Mouse (Mus musculus) thymus, adult 2 months (tissue): ENCODE results near the gene Olfr1224-ps1. TPM values are rescaled to one million over a fixed set of nuclear protein-coding genes. Genes with fewer than 3 reads are reported as not detected.

Experiments
- DNase-seq: peaks from one replicate; pipeline ENCODE4 v3.0.0; 2021
- H3K27ac ChIP-seq: fragments of 200-500 bp; 2 replicates; pipeline ENCODE4 v1.5.1; 2012; ENCODE audit warnings: low read length, control low read depth; ENCODE audit not compliant: control insufficient read depth, insufficient read depth
- H3K27me3 ChIP-seq: fragments of 200-500 bp; 2 replicates; pipeline ENCODE4 v1.6.1; 2012; ENCODE audit warnings: mild to moderate bottlenecking, low read length, moderate library complexity, mixed read lengths; ENCODE audit not compliant: control insufficient read depth, insufficient read depth
- H3K36me3 ChIP-seq: fragments of 200-500 bp; 2 replicates; pipeline ENCODE4 v1.6.1; 2012; ENCODE audit warnings: mild to moderate bottlenecking, low read length, moderate library complexity; ENCODE audit not compliant: control insufficient read depth, insufficient read depth
- H3K4me1 ChIP-seq: fragments of 200-500 bp; replicated peaks from 2 replicates; pipeline ENCODE4 v1.6.1; 2012; ENCODE audit warnings: low read length; ENCODE audit not compliant: control insufficient read depth, insufficient read depth
- H3K4me3 ChIP-seq: fragments of 200-500 bp; 2 replicates; pipeline ENCODE4 v1.5.1; 2012; ENCODE audit warnings: mild to moderate bottlenecking, low read length, control low read depth, moderate library complexity; ENCODE audit not compliant: control insufficient read depth, insufficient read depth
- CTCF ChIP-seq: fragments of 200-500 bp; IDR thresholded peaks from 2 replicates; pipeline ENCODE4 v1.5.1; 2012; ENCODE audit warnings: mild to moderate bottlenecking, control low read depth, low read length, moderate library complexity, borderline replicate concordance; ENCODE audit not compliant: control insufficient read depth, poor library complexity, insufficient read depth; ENCODE audit errors: extremely low read depth
- POLR2A ChIP-seq: fragments of 200-500 bp; IDR thresholded peaks from 2 replicates; pipeline ENCODE4 v1.6.1; 2012; ENCODE audit warnings: mild to moderate bottlenecking, low read length, control low read depth, moderate library complexity; ENCODE audit not compliant: control insufficient read depth, poor library complexity, insufficient read depth; ENCODE audit errors: extremely low read depth
- WGBS: fragments of 180-500 bp; shearing (Covaris S2); methylation state at CpG from one replicate; pipeline ENCODE4 v1.1.7; 2018; 5-methylcytosine and 5-hydroxymethylcytosine counted together
- polyA plus RNA-seq: library from polyadenylated mRNA; depleted of rRNA; stranded (reverse); fragments of >200 nt; gene quantifications from 2 replicates; pipeline ENCODE4 v1.2.3, GENCODE M21; 2012; rRNA removed

Olfr1224-ps1 gene
- polyA plus RNA-seq, 1 experiment, result not detected

DNA sequence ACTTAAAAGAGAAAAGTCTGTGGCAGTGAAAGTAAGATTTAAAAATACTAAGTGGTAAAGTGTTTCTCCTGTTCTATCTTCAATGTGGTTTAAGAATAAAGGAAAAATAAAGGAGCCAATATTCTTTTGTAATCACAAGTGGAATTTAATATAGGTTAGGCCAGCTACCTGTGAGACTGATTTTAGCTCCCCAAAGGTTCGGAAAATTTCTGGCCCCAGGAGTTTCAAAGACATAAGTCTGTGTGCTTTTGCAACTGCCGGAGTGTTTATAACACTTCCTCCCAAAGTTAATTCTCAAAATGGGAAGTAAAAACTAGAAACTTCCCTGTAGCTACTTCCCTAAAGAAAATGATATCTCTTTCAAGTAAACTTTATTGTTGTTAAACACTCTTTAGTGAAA, 46.7 kb downstream of the Olfr1224-ps1 start, which contains the start of gene Olfr1221:
Olfr1221 (minus strand) TSS at position 101 of the 400 bp plus-strand sequence.
- H3K4me1 ChIP-seq, result no peaks in the 10 kb centered on the region
- WGBS, result 17% methylated on average over 2 of the region's 2 CpGs
- H3K27me3 ChIP-seq, result no peaks in the 10 kb centered on the region
- no peaks in the 10 kb centered on the region for H3K36me3 ChIP-seq
- TF ChIP-seq POLR2A, result no peak
- no peak for TF ChIP-seq CTCF
- H3K4me3 ChIP-seq, result no peak within 1 kb of the TSS
- no peak for DNase-seq
- no peak within 1 kb of the TSS for H3K27ac ChIP-seq

DNA sequence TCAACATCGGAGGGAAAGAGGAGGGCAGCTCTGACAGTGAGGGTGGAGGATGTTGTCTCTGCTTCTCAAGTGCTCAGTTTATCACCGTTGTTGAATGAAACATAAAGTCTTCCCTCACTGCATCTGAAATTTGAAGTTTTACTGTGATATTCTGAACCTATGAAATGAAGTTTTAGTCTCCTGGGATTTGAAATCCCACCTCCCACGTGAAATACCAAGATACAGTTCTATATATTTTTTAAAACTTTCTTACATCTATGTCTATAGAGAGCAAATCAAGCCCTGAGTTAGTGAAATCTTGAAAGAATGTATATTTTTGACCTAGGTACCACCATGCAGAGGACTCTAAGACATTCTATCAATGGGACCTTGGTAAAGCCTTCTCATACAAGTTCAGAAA, 57.2 kb downstream of the Olfr1224-ps1 start, which contains the start of gene Olfr1220:
Olfr1220 (minus strand) TSS at position 101 of the 400 bp plus-strand sequence.
- H3K4me1 ChIP-seq, result no peaks in the 10 kb centered on the region
- H3K36me3 ChIP-seq, result no peaks in the 10 kb centered on the region
- no peak within 1 kb of the TSS for H3K4me3 ChIP-seq
- no peak for TF ChIP-seq POLR2A
- TF ChIP-seq CTCF, result no peak
- H3K27me3 ChIP-seq, result no peaks in the 10 kb centered on the region
- no peak for DNase-seq
- 77% methylated on average over 3 of the region's 3 CpGs for WGBS
- no peak within 1 kb of the TSS for H3K27ac ChIP-seq

DNA sequence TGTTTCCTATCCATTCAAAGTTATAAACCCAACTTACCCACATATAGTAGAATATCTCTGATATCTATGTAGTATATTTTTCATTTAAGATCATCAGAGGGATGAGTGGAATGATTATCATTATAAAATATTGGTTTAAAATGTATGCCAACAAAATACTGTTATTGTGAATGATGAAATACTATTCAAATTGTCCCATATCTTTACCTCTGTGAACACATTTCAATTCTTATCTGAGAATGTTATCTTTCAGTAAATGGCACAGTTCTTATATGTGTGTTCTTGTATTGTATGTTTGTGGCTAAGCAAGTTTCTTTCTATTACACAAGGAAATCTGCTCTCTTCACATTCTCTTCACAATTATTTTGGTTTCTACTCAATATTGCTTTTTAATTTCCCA, 58.2 kb downstream of the Olfr1224-ps1 start:
- Histone ChIP-seq H3K36me3 (no peaks in the 10 kb centered on the region), H3K27me3 (no peaks in the 10 kb centered on the region), H3K27ac (no peak overlapping the region), H3K4me1 (no peaks in the 10 kb centered on the region), H3K4me3 (no peak overlapping the region)
- no peak for TF ChIP-seq POLR2A
- TF ChIP-seq CTCF, result no peak
- DNase-seq, result no peak

Other genes with a start within 250 kb of the Olfr1224-ps1 start
- gene Olfr1209, start 248.9 kb downstream of the Olfr1224-ps1 start, polyA plus RNA-seq, result not detected in 2 replicates
- not detected in 2 replicates for gene Olfr1211, start 226.0 kb downstream of the Olfr1224-ps1 start, polyA plus RNA-seq
- gene Olfr1212, start 210.1 kb downstream of the Olfr1224-ps1 start, polyA plus RNA-seq, result not detected in 2 replicates
- gene Gm13762, start 183.8 kb downstream of the Olfr1224-ps1 start, polyA plus RNA-seq, result not detected in 2 replicates
- gene Olfr1214, start 171.4 kb downstream of the Olfr1224-ps1 start, polyA plus RNA-seq, result not detected in 2 replicates
- gene Olfr1215, start 157.1 kb downstream of the Olfr1224-ps1 start, polyA plus RNA-seq, result not detected in 2 replicates
- gene Olfr1216, start 145.8 kb downstream of the Olfr1224-ps1 start, polyA plus RNA-seq, result not detected in 2 replicates
- gene Olfr1217, start 132.0 kb downstream of the Olfr1224-ps1 start, polyA plus RNA-seq, result not detected in 2 replicates
- not detected in 2 replicates for gene Olfr1218, start 102.9 kb downstream of the Olfr1224-ps1 start, polyA plus RNA-seq
- not detected in 2 replicates for gene Olfr1219, start 80.6 kb downstream of the Olfr1224-ps1 start, polyA plus RNA-seq
- not detected in 2 replicates for gene Olfr1220, start 57.3 kb downstream of the Olfr1224-ps1 start, polyA plus RNA-seq
- not detected in 2 replicates for gene Olfr1221, start 46.8 kb downstream of the Olfr1224-ps1 start, polyA plus RNA-seq
- gene Olfr1222, start 31.0 kb downstream of the Olfr1224-ps1 start, polyA plus RNA-seq, result not detected in 2 replicates
- not detected in 2 replicates for gene Olfr1223, start 12.5 kb downstream of the Olfr1224-ps1 start, polyA plus RNA-seq
- gene Olfr1225, start 10.6 kb upstream of the Olfr1224-ps1 start, polyA plus RNA-seq, result not detected in 2 replicates
- not detected in 2 replicates for gene Olfr1226, start 36.0 kb upstream of the Olfr1224-ps1 start, polyA plus RNA-seq
- not detected in 2 replicates for gene Olfr1228, start 90.0 kb upstream of the Olfr1224-ps1 start, polyA plus RNA-seq
- gene Olfr1229, start 123.9 kb upstream of the Olfr1224-ps1 start, polyA plus RNA-seq, result not detected in 2 replicates
- not detected in 2 replicates for gene Olfr1230, start 133.2 kb upstream of the Olfr1224-ps1 start, polyA plus RNA-seq
- not detected in 2 replicates for gene Olfr1231, start 143.0 kb upstream of the Olfr1224-ps1 start, polyA plus RNA-seq
- not detected in 2 replicates for gene Olfr1232, start 165.6 kb upstream of the Olfr1224-ps1 start, polyA plus RNA-seq
- not detected in 2 replicates for gene Olfr1233, start 178.3 kb upstream of the Olfr1224-ps1 start, polyA plus RNA-seq
- not detected in 2 replicates for gene Olfr1234, start 200.8 kb upstream of the Olfr1224-ps1 start, polyA plus RNA-seq
- not detected in 2 replicates for gene Olfr1238, start 245.6 kb upstream of the Olfr1224-ps1 start, polyA plus RNA-seq